Mouse (Mus musculus): Measurements from ENCODE around the gene C130026I21Rik.
"Not testable (repeated sequence)": the region's sequence is repeated elsewhere in the genome, so short reads cannot be mapped to it uniquely, and the experiment has no call there.

C130026I21Rik gene

GRCm38 (mm10) chr1:85270466-85270865, at the start of gene C130026I21Rik:
C130026I21Rik (minus strand) TSS chr1:85270566.
- not testable (repeated sequence) for ATAC-seq (ENCODE audit: insufficient number of reproducible peaks, low FRiP score, low TSS enrichment)

GRCm38 (mm10) chr1:85287063-85287462, 16.7 kb upstream of the C130026I21Rik start:
- not testable (repeated sequence) for ATAC-seq (ENCODE audit: insufficient number of reproducible peaks, low FRiP score, low TSS enrichment)

- not testable (repeated sequence) for ATAC-seq (ENCODE audit: insufficient number of reproducible peaks, low FRiP score, low TSS enrichment)
Observed at GRCm38 (mm10) chr1:85276421-85276820, 6.1 kb upstream of the C130026I21Rik start.

- not testable (repeated sequence) for ATAC-seq (ENCODE audit: insufficient number of reproducible peaks, low FRiP score, low TSS enrichment)
Observed at GRCm38 (mm10) chr1:85258634-85259033, 11.7 kb downstream of the C130026I21Rik start.

- not testable (repeated sequence) for ATAC-seq (ENCODE audit: insufficient number of reproducible peaks, low FRiP score, low TSS enrichment)
Observed at GRCm38 (mm10) chr1:85255217-85255616, 15.1 kb downstream of the C130026I21Rik start.

GRCm38 (mm10) chr1:85251211-85251610, 19.2 kb downstream of the C130026I21Rik start:
- not testable (repeated sequence) for ATAC-seq (ENCODE audit: insufficient number of reproducible peaks, low FRiP score, low TSS enrichment)

GRCm38 (mm10) chr1:85248985-85249384, 21.4 kb downstream of the C130026I21Rik start:
- not testable (repeated sequence) for ATAC-seq (ENCODE audit: insufficient number of reproducible peaks, low FRiP score, low TSS enrichment)

- not testable (repeated sequence) for ATAC-seq (ENCODE audit: insufficient number of reproducible peaks, low FRiP score, low TSS enrichment)
Observed at GRCm38 (mm10) chr1:85246776-85247460, 23.4 kb downstream of the C130026I21Rik start.

- ATAC-seq (ENCODE audit: insufficient number of reproducible peaks, low FRiP score, low TSS enrichment), result not testable (repeated sequence)
Observed at GRCm38 (mm10) chr1:85246266-85246665, 24.1 kb downstream of the C130026I21Rik start.

GRCm38 (mm10) chr1:85244941-85245340, 25.4 kb downstream of the C130026I21Rik start:
- ATAC-seq (ENCODE audit: insufficient number of reproducible peaks, low FRiP score, low TSS enrichment), result not testable (repeated sequence)

GRCm38 (mm10) chr1:85243023-85243422, 27.3 kb downstream of the C130026I21Rik start:
- ATAC-seq (ENCODE audit: insufficient number of reproducible peaks, low FRiP score, low TSS enrichment), result not testable (repeated sequence)

- ATAC-seq (ENCODE audit: insufficient number of reproducible peaks, low FRiP score, low TSS enrichment), result not testable (repeated sequence)
Observed at GRCm38 (mm10) chr1:85239018-85239775, 31.2 kb downstream of the C130026I21Rik start.

- not testable (repeated sequence) for ATAC-seq (ENCODE audit: insufficient number of reproducible peaks, low FRiP score, low TSS enrichment)
Observed at GRCm38 (mm10) chr1:85206531-85206930, 63.8 kb downstream of the C130026I21Rik start.

- not testable (repeated sequence) for ATAC-seq (ENCODE audit: insufficient number of reproducible peaks, low FRiP score, low TSS enrichment)
Observed at GRCm38 (mm10) chr1:85199523-85199922, 70.8 kb downstream of the C130026I21Rik start.

GRCm38 (mm10) chr1:85198647-85199350, 71.6 kb downstream of the C130026I21Rik start:
- ATAC-seq (ENCODE audit: insufficient number of reproducible peaks, low FRiP score, low TSS enrichment), result not testable (repeated sequence)

- ATAC-seq (ENCODE audit: insufficient number of reproducible peaks, low FRiP score, low TSS enrichment), result not testable (repeated sequence)
Observed at GRCm38 (mm10) chr1:85196732-85197131, 73.6 kb downstream of the C130026I21Rik start.

- not testable (repeated sequence) for ATAC-seq (ENCODE audit: insufficient number of reproducible peaks, low FRiP score, low TSS enrichment)
Observed at GRCm38 (mm10) chr1:85193761-85194160, 76.6 kb downstream of the C130026I21Rik start.

GRCm38 (mm10) chr1:85181981-85182380, 88.4 kb downstream of the C130026I21Rik start:
- ATAC-seq (ENCODE audit: insufficient number of reproducible peaks, low FRiP score, low TSS enrichment), result not testable (repeated sequence)

- not testable (repeated sequence) for ATAC-seq (ENCODE audit: insufficient number of reproducible peaks, low FRiP score, low TSS enrichment)
Observed at GRCm38 (mm10) chr1:85178971-85179370, 91.4 kb downstream of the C130026I21Rik start.

GRCm38 (mm10) chr1:85162841-85163240, 107.5 kb downstream of the C130026I21Rik start:
- ATAC-seq (ENCODE audit: insufficient number of reproducible peaks, low FRiP score, low TSS enrichment), result not testable (repeated sequence)

All from cerebellum, adult (tissue).